Mouse (Mus musculus) urinary bladder, adult 2 months (tissue): ENCODE results near the gene Ppef2. TPM values are rescaled to one million over a fixed set of nuclear protein-coding genes. Genes with fewer than 3 reads are reported as not detected.

Source experiments
- DNase-seq: peaks from one replicate; pipeline ENCODE4 v3.0.0; 2022; ENCODE audit warnings: low spot score
- polyA plus RNA-seq: library from polyadenylated mRNA; depleted of rRNA; stranded (reverse); fragments of >200 nt; gene quantifications from 2 replicates; pipeline ENCODE4 v1.2.3, GENCODE M21; 2012; rRNA removed

Gene Ppef2
- polyA plus RNA-seq = 0.63 and 0.69 TPM in 2 replicates

- no peak for DNase-seq
Observed at GRCm38 (mm10) chr5:92256218-92256617, at the start of gene Ppef2. Ppef2 (minus strand) TSS chr5:92256278.

GRCm38 (mm10) chr5:92304291-92304690 is 48.2 kb upstream of the Ppef2 start:
- DNase-seq = no peak

- DNase-seq = no peak
Observed at GRCm38 (mm10) chr5:92302149-92302840, 46.2 kb upstream of the Ppef2 start.

GRCm38 (mm10) chr5:92294525-92294924 is 38.4 kb upstream of the Ppef2 start:
- DNase-seq = no peak

- no peak for DNase-seq
Observed at GRCm38 (mm10) chr5:92291652-92292414, 35.8 kb upstream of the Ppef2 start.

- DNase-seq = no peak
Observed at GRCm38 (mm10) chr5:92287840-92288239, 31.8 kb upstream of the Ppef2 start.

GRCm38 (mm10) chr5:92283107-92283506 is 27.0 kb upstream of the Ppef2 start:
- no peak for DNase-seq

GRCm38 (mm10) chr5:92282571-92282970 is 26.5 kb upstream of the Ppef2 start:
- no peak for DNase-seq

- DNase-seq = no peak
Observed at GRCm38 (mm10) chr5:92278942-92279537, 23.0 kb upstream of the Ppef2 start.

GRCm38 (mm10) chr5:92277437-92278394 is 21.6 kb upstream of the Ppef2 start, which contains the start of gene Naaa:
Naaa (minus strand) TSS chr5:92278170.
- DNase-seq = peak; percentile 84

GRCm38 (mm10) chr5:92270496-92270895 is 14.4 kb upstream of the Ppef2 start:
- DNase-seq = no peak

- no peak for DNase-seq
Observed at GRCm38 (mm10) chr5:92263761-92264359, 7.8 kb upstream of the Ppef2 start.

GRCm38 (mm10) chr5:92262646-92263045 is 6.6 kb upstream of the Ppef2 start:
- no peak for DNase-seq

GRCm38 (mm10) chr5:92254476-92254875 is 1.6 kb downstream of the Ppef2 start:
- DNase-seq = no peak

- no peak for DNase-seq
Observed at GRCm38 (mm10) chr5:92252797-92253343, 3.2 kb downstream of the Ppef2 start.

GRCm38 (mm10) chr5:92252031-92252430 is 4.0 kb downstream of the Ppef2 start:
- DNase-seq = no peak

GRCm38 (mm10) chr5:92248614-92249013 is 7.5 kb downstream of the Ppef2 start:
- DNase-seq = no peak

GRCm38 (mm10) chr5:92245483-92245882 is 10.6 kb downstream of the Ppef2 start:
- DNase-seq = no peak

GRCm38 (mm10) chr5:92244900-92245299 is 11.2 kb downstream of the Ppef2 start:
- DNase-seq = no peak

- no peak for DNase-seq
Observed at GRCm38 (mm10) chr5:92240769-92241168, 15.3 kb downstream of the Ppef2 start.
